Mouse (Mus musculus): Measurements from ENCODE around the gene Clptm1.
A peak's percentile ranks its signal among the peaks of the same experiment; 100 is the strongest.

Gene Clptm1

DNA sequence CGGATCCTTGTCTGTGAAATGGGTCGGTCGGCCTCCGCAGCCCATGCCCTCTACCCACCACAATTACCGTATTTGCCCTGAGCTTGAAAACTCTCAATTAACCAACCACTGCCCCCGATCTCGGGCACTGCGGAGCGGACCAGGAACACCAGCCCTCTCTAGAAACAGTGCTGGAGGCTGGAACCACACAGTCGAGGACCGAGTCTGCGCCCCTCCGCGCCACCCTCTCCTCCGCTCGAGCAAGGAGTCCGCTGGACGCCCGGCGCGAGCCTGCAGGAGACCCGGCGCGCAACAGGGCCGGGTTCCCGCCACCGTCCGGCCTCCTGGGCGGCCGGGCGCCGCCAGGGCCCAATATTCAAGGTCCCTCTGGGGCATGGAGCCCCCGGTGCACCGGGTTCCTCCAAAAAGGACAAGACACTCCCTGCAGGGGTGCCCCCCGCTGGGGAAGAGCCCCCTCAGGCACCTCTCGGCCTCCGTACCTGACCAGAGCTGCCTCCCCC, 328 bp downstream of the Clptm1 start:
- no peak for DNase-seq (ENCODE audit: low read depth, low spot score)

- DNase-seq (ENCODE audit: low read depth, low spot score), result peak; percentile 48
Measured at GRCm38 (mm10) chr7:19663940-19664339, 893 bp downstream of the Clptm1 start.

- DNase-seq (ENCODE audit: low read depth, low spot score), result no peak
Measured at GRCm38 (mm10) chr7:19652614-19653013, 12.2 kb downstream of the Clptm1 start.

DNA sequence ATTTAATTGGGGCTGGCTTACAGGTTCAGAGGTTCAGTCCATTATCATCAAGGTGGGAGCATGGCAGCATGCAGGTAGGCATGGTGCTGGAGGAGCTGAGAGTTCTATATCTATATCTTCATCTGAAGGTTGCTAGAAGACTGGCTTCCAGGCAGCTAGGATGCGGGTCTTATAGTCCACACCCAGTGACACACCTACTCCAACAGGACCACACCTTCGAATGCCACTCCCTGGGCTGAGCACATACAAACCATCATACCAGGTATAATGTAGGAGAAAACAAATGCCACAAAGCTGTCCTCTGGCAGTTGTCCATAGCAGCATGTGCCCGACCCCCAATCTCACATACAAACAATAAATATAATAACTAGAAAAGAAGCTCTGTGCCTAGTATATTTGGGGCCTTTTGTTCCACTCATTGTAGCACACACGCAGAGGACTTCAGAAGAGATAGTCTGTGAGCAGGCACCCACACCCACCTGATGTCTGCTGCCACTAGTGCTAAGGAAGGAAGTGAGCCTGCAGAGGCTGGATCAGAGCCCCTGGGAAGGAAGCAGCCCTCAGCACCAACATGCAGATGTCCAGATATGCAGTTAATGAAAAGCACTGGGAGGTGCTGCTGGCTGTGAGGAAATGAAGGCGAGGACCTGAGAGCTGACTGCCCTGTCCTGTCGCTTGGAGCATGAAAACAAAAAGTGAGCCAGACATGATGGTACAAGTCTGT, 13.6 kb downstream of the Clptm1 start:
- no peak for DNase-seq (ENCODE audit: low read depth, low spot score)

DNA sequence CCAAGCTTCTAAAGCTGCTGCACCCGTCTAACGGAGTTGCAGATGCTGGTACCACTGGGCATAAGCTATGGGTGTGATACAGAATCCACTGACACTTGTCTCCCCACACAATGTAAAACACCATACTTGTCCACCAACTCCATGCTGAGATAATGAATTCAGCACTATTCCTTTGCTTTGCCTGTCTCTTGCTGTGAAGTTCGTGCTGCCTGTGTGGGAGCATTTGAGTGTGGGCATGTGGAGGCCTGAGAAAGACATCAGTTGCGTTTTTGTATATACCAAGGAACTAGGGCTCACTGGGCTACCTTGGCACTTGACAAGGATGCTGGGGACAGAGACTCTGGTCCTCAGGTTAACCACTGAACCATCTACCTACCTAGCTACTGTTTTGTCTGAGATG, 23.6 kb downstream of the Clptm1 start:
- no peak for DNase-seq (ENCODE audit: low read depth, low spot score)

- no peak for DNase-seq (ENCODE audit: low read depth, low spot score)
Measured at GRCm38 (mm10) chr7:19635074-19635827, 29.6 kb downstream of the Clptm1 start.

DNA sequence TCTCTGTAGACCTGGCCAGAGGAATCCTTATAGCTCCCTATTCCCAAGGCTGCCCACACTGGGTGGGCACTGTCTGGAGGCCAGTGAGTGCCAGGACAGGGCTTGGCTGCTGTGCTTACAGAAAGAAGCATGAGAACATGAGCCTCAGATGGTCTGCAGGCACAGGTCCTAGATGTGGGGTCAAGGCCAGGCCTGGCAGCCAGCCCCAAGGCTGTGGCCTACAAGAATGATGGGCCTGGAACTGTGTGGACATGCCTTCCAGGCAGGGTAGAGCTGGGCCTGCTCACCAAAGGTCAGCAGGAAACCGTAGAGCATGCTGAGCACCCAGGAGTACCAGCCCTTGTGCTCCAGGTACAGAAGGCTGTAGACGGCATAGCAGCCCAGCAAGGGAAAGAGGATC, 30.2 kb downstream of the Clptm1 start:
- DNase-seq (ENCODE audit: low read depth, low spot score), result no peak

GRCm38 (mm10) chr7:19633855-19634254, 31.0 kb downstream of the Clptm1 start:
- no peak for DNase-seq (ENCODE audit: low read depth, low spot score)

- DNase-seq (ENCODE audit: low read depth, low spot score), result no peak
Measured at GRCm38 (mm10) chr7:19633197-19633596, 31.6 kb downstream of the Clptm1 start.

GRCm38 (mm10) chr7:19632720-19633119, 32.1 kb downstream of the Clptm1 start:
- no peak for DNase-seq (ENCODE audit: low read depth, low spot score)

DNA sequence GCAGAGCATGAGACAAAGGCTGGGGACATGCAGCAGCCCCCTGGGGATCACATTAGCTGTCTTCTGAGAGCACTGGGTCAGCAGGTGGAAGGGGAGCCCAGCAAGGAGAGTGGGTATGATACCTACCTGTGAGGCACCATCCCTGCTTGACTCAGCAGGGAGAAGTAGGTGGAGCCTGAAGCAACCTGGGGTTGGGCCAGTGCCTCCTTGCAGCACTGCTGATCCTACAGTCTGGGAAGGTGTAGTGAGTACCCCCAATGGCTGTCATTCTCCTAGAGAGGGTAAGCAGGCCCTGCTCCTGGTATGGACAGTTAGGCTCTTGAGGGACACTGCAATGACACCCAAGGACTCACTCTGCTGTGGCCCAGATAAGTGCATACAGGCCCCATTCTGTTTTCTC, 32.6 kb downstream of the Clptm1 start:
- DNase-seq (ENCODE audit: low read depth, low spot score), result no peak

GRCm38 (mm10) chr7:19629361-19629734, 35.5 kb downstream of the Clptm1 start, which contains the start of gene Relb:
Gene Relb, minus strand, starts transcription at chr7:19629438.
- DNase-seq (ENCODE audit: low read depth, low spot score), result peak; percentile 86

DNA sequence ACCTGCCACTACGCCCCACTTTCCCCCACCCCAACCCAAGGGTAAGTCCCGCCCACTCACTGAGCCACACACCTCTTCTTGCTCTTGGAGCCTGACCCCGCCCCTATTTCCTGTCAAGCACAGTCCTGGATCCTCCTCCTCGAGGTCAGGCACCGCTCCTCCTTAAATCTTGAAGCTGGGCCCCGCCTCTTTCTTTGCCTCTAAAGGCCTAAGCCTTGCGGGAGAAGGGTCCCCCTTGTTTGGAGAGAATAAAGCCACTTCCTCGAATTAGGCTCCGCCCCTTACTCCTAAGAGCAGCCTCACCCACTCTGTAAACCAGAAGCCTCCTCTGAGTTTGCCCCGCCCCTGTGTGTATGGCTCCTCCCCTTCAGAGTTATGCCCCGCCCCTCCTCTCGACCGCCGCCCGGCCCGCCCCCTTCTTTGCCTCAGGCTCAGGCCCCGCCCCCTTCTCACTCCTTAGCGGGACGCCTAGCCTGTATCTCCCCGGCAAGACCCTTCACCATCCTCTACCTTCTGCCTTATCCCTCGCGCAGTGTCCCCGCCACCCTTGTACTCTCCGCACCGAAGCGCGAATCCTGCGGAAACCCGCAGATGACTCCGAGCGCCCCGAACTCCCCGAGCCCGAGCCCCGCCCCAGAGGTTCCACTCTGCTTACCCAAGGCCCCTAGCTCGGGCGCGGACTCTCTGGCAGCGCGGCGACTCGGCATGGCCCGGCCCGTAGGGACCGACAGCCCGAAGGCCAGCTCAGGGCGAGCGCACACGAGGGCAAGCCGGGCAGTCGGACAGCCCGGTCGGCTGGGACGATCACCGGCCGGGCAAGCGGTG, 36.1 kb downstream of the Clptm1 start:
- DNase-seq (ENCODE audit: low read depth, low spot score), result peak; percentile 100

- DNase-seq (ENCODE audit: low read depth, low spot score), result no peak
Measured at GRCm38 (mm10) chr7:19628192-19628535, 36.7 kb downstream of the Clptm1 start.

DNA sequence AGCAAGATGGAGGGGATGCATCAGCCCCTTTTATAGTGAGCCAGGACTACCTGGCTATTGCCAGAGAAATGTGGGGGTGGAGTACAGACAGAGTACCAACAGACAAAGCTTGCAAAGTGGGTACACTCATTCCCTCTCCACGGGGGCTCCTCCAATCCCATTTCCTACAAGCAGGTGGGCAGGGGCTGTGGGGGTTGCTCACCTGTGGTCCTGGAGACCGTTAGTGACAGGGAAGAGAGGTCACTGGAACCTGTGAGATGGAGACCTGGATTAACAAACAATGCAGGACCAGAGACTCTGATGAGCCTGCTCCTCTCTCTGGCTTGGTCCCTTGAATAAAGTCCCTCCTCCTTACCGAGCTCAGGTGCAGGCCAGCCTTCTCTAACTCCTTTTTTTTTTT, 37.1 kb downstream of the Clptm1 start:
- peak; percentile 61 for DNase-seq (ENCODE audit: low read depth, low spot score)

DNA sequence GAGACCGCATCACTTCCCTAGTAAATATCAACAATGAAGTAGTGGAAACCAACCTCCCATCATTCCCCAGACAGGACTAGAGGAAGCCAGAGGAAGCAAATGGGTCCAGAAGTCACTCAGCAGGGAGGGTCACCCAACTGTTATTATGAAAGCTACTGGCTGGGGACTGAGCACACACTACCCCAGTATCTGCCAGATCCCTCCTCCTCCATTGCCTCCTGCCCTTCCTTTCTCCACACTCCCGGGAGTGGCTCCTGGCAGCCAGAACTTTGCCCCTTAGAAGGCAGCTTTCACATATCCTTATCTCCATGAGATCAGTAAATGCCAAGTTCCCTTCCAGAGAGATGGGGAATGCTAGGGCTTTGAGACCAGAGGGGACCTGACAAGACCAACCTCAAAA, 41.4 kb downstream of the Clptm1 start:
- no peak for DNase-seq (ENCODE audit: low read depth, low spot score)

- peak; percentile 77 for DNase-seq (ENCODE audit: low read depth, low spot score)
Measured at GRCm38 (mm10) chr7:19622241-19622640, 42.6 kb downstream of the Clptm1 start.

DNA sequence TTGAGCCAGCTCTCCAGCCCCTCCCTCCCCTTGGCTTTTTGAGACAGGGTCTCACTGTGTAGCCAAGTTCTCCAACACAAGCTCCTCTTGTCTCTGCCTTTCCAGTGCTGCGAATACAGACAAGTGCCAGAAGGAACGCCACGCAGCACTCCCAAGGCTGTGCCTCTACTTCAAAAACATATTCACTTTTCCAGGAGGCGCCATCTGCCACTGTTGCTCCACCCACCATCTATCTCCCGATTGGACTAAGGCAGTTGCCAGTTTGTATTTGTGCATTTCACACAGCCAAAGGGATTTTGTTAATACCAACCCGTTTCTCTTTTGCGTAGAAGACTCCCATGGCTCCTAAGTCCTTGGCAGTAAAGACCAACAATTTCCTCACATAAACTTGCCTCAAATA, 44.0 kb downstream of the Clptm1 start:
- DNase-seq (ENCODE audit: low read depth, low spot score), result no peak

DNA sequence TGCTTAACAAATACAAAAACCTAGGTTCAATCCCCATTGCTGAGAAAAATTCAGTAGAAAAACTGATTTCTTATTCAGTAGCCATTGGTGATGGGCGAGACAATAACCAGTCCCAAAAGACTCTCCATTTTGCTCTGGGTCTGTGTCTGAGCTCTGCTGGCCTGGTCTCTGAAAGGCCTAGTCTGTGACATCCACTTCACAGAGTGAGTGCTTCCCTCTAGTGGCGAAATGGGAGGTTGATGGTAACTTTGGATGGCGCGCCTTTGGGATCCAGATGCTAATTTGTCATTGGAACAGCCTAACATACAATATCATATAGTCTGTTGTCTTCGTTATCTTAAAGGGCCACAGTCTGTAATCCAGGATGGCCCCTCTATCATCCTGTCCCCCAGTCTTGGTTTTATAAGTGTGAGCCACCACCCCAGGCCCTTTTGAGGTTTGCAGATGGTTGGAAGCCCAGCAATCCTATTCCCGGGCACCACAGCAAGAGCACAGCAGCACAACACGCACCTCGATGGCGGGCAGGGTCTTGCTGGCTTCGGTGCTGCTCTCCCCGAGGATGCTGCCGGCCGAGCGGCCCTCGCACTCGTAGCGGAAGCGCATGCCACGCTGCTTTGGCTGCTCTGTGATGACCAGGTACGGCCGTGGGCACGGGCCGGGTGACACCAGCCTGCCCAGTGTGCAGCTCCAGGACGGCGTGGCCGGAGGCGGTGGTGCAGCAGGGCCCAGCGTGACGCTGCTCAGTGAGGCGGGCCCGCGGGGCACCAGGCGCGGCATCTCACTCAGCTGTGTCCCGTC, 45.6 kb downstream of the Clptm1 start:
- DNase-seq (ENCODE audit: low read depth, low spot score), result peak; percentile 85

DNA sequence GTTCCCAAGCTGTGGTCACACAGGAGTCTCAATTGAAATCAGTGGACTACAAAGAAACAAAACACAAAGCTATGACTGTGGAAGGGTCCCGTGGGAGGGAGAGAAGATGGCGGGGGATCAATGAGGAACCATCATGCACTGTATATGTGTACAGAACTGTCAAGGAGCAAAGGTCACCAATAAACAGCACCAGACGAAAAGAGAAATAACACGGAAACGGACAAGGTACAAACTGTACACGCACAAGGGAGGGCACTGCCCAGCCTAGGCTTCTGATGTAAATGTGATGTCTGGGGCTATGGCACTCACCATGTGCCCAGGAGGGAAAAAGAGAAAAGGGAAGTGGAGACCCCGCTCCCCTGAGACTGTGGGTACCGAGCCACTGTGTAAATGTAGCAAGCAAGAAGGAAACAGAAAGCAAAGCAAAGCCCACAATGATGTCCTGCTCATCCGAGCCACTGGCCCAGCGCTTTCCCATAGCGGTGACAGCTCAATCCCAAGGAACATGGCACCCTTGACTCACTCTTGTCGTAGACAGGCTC, 49.7 kb downstream of the Clptm1 start:
- no peak for DNase-seq (ENCODE audit: low read depth, low spot score)

DNA sequence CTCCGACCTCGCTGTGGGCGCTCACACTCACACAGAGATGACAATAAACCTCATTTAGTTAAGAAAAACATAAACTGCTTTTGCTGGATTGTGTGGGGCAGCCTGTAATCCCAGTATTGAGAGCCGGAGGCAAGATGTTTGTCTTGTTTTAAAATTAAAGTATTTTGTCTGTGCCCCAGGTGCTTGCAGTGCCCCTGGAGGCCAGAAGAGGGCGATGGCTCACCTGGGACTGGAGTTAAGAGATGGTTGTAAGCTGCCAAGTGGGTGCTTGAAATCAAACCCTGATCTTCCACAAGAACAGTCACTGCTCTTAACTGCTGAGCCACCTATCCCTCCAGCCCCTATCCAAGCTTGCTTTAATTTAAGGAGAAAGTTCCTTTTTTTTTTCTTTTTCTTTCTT, 53.9 kb downstream of the Clptm1 start:
- DNase-seq (ENCODE audit: low read depth, low spot score), result no peak

Measured in ES-CJ7 (cell line).